Mouse (Mus musculus): Measurements from ENCODE around the gene Ppp1r12b.
"Not testable (repeated sequence)": the region's sequence is repeated elsewhere in the genome, so short reads cannot be mapped to it uniquely, and the experiment has no call there.

The Ppp1r12b gene

DNA sequence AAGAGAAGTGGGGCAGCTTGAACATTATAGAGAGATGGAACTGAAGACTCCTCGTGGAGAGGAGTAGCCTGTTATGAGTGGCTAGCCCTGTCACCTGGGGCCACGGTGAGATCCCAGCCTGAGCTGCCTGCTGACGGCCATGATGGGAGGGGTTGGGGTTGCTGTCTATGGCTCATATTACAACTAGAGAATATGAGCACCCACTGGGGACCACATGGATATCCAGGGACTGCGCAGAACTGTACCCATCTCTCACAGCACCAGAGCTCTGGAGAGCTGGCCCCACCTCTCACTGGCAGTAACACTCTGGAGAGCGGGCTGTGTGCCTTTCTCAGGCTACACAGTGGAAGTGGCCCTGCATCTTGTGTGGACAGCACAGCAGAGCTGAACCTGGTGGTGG, 104.5 kb downstream of the Ppp1r12b start:
- no peak for DNase-seq (ENCODE audit: low spot score)

DNA sequence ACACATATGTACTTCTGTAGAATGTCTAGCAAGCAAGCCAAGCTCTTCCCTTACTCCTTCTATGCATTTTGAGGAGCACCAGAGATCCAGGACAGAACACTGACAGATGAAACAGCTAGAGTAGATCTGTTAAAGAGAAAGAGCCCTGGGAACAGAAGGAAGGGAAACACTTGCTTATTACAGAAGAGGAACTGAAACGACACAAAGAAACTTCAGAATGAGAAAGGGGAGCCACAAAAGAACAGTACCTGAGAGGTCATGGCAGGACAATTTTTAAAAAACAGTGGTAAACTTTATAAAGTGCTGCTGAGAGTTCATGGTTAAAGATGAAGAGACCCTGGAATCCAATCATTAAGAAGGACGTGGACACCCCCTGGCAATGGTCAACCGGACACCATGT, 105.4 kb downstream of the Ppp1r12b start:
- no peak for DNase-seq (ENCODE audit: low spot score)

DNA sequence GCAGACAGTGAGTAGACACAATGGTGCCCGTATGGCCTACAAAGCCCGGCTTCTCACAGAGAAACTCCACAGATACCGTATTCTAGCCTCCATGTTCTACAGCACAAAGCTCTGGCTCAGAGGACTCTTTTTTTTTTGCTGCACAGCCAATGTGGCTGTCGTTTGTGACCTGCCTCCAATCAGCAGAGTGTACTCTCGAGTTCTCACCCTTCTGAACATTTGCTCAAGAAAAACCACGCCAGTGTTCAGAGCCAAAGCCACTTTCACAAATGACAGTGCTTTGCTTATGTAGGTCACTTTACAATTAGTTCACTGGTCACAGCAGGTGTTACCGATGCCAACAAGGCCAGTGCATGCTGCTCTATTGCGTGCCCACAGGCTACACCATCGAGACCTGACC, 107.9 kb downstream of the Ppp1r12b start:
- DNase-seq (ENCODE audit: low spot score) = no peak

DNA sequence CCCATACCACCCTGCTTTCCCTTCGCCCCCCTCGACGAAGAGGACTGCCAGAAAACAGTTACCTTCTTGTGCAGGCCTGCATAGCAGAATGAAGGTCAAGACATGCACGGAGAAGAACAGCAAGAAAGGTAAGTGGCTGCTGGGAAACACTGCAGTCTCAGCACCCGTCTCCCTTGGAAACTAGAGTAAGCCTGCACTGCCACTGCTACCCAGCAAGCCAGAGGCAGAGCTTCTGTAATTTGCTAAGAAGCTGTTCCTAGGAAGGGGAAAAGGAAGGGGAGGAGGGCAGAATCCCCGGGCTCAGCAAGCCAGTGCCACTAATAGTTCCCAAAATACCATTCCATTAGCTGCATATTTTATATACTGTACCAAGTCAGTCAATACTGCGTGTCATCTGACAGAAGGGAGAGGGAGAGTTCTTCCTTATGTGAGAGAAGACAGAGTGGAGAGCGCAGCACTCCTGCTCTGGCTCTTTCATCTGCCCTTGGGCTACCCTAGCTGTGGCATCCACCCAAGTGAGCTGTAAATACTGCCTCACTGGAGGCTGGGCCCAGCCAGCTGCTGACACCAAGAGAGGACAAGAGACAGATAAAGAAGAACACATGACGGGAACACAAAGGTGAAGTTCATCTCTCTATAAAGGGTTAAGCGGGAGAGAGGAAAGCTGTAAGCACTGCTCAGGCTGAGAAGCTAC, 109.3 kb downstream of the Ppp1r12b start:
- no peak for DNase-seq (ENCODE audit: low spot score)

DNA sequence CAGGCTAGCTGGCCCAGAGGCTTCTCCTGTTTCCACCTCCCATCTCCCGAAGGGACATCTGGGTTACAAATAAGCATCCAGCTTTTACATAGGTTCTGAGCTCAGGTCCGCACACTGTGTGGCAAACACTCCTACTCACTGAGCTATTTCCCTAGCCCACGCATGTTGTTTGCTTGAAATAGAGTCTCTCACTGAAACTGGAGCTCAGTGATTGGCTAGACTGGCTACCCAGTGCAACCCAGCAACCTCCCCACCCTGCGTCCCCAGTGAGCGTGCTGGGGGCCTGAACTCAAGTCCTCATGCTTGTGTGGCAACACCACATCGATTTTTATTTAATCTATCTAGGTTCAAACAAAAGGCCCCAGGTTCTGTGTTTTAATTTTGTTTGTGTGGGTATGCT, 112.4 kb downstream of the Ppp1r12b start:
- no peak for DNase-seq (ENCODE audit: low spot score)

DNA sequence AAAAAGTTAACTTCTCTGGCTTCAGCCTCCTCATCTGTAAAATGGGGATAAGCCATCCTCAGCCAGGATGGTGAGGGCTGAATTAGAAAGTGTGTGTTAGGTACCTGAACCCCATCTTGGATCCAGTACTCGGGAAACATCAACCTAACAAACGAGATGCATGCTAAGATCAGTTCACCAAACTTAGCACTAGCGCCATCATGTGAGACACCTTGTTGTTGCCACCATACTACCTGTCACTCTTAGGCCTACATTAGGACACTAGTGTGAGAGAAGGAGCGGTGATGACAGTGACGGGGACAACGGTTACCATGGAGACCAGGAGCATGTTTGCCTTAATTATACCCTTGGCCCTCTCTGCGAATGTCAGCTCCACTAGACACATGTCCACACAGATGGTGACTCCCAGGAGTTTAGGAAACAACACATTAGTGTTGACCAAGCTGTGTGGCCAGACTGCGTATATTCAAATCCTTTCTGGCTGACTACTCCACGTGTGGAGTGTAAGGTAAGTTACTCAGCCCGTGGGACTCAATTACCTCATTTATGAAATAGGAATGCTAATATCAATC, 118.7 kb downstream of the Ppp1r12b start:
- no peak for DNase-seq (ENCODE audit: low spot score)

GRCm38 (mm10) chr1:134830881-134831280, 124.9 kb downstream of the Ppp1r12b start:
- DNase-seq (ENCODE audit: low spot score) = not testable (repeated sequence)

DNA sequence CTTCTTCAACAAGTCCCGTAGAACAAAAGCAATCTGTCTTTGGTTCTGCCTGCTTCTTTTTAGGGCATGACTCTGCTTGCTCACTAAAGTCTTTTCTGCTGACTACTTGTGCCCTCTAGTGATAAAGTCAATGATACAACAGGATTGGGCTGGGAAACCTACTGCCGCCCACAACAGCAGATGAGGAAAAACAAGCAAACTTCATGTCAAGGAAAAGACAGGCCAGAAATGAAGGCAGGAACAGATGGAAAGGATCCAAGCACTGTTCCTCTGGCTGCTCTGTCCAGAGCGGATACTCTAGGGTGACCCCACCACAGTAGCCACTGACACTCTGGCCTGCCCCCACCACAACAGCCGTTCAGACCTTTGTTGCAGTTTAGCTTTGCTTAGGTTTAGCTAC, 126.1 kb downstream of the Ppp1r12b start:
- no peak for DNase-seq (ENCODE audit: low spot score)

- no peak for DNase-seq (ENCODE audit: low spot score)
These were observed 130.8 kb downstream of the Ppp1r12b start for GRCm38 (mm10) chr1:134824896-134825295.

- no peak for DNase-seq (ENCODE audit: low spot score)
These were observed 131.9 kb downstream of the Ppp1r12b start for GRCm38 (mm10) chr1:134823842-134824241.

GRCm38 (mm10) chr1:134823323-134823722, 132.4 kb downstream of the Ppp1r12b start:
- DNase-seq (ENCODE audit: low spot score) = no peak

DNA sequence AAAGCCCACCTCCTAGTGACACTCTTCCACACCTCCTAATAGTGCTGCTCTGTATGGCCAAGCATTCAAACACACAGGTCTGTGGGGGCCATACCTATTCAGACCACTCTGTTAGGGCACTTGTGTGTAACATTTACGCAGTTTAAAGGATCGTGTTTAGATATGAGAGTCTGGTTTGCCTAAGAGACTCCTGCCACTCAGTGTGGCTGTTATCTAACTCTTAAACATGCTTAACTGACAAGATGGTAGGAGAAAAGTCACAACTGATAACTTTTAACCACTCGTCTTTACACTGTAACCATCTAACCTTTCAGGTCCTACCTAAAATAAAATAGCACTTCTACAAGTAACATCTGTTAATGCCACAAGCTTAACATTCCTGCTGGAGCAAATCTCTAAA, 134.9 kb downstream of the Ppp1r12b start:
- DNase-seq (ENCODE audit: low spot score) = no peak

GRCm38 (mm10) chr1:134819196-134819595, 136.5 kb downstream of the Ppp1r12b start:
- DNase-seq (ENCODE audit: low spot score) = no peak

- DNase-seq (ENCODE audit: low spot score) = no peak
These were observed 137.0 kb downstream of the Ppp1r12b start for GRCm38 (mm10) chr1:134818716-134819115.

- DNase-seq (ENCODE audit: low spot score) = no peak
These were observed 137.7 kb downstream of the Ppp1r12b start for GRCm38 (mm10) chr1:134817916-134818595.

DNA sequence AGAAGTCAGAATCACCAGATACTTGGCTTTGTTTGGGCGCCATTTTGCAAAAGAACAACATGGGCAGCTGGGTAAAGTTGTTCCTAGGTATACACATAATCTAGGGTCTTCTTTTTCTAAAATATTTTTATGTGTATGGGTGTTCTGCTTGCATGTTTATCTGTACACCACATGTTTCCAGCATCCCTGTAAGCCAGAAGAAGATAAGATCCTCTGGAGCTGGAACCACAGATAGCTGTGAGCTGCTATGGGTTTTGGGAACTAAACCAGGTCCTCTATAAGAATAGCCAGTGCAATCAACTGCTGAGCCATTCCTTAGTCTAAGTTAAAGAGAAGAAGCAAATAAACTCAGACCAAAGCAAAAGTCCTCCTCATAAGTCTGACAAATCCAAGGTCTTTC, 138.6 kb downstream of the Ppp1r12b start:
- no peak for DNase-seq (ENCODE audit: low spot score)

- peak; percentile 48 for DNase-seq (ENCODE audit: low spot score)
These were observed 139.1 kb downstream of the Ppp1r12b start for GRCm38 (mm10) chr1:134816617-134817016.

DNA sequence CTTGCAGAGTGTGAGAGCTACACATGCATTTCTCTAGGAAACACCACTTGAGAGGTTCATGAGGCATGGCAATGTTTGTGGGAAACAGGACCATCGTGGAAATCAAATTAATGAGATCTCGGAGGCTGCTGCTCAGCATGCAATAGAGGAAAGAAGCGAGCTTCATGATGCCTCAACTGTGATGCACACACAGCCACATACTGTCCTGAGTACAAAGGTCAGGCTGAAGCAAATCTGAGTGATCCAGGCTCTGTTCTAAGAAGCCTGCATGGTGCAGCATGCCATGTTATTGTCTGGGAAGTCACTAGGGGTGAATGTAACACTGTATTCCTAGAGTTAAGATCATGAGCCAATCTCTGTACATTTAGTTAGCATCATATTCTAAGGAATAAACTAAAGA, 140.0 kb downstream of the Ppp1r12b start:
- DNase-seq (ENCODE audit: low spot score) = no peak

DNA sequence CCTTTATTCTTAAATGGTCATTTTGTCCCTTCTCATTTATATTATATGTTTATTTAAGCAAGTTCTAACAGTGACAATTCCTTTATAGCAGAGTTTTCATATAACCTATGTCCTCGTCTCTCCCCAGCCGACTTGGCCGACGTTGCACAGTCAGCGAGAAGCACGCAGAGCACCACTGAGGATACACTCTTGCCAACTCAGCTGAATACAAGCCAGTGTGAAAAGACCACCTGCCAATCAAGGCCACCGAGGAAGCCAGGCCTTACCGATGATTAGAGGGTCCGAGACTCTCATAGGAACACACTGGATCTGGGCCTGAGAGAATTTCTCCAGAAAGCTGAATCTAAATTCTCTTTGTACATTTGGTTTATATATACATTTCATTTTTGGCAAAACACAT, 150.3 kb downstream of the Ppp1r12b start:
- no peak for DNase-seq (ENCODE audit: low spot score)

GRCm38 (mm10) chr1:134804373-134804772, 151.4 kb downstream of the Ppp1r12b start:
- DNase-seq (ENCODE audit: low spot score) = no peak

- DNase-seq (ENCODE audit: low spot score) = peak; percentile 58
These were observed 152.2 kb downstream of the Ppp1r12b start for GRCm38 (mm10) chr1:134803286-134804117.

- no peak for DNase-seq (ENCODE audit: low spot score)
These were observed 154.0 kb downstream of the Ppp1r12b start for GRCm38 (mm10) chr1:134801758-134802157.

GRCm38 (mm10) chr1:134796536-134796935, 159.2 kb downstream of the Ppp1r12b start:
- no peak for DNase-seq (ENCODE audit: low spot score)
